Mouse (Mus musculus): ENCODE data around the gene Actc1.

- TF ChIP-seq GATA1 (IDR thresholded peaks at IDR 0.05; ENCODE audit: borderline replicate concordance, low read length) (no peak), FLI1 (IDR thresholded peaks at IDR 0.05; ENCODE audit: low read length) (no peak)
These were observed 33.7 kb downstream of the Actc1 start for GRCm38 (mm10) chr2:114019474-114020209.

Measured in megakaryocyte, embryonic 14.5 days (primary cell).